Mouse (Mus musculus) embryonic facial prominence, embryonic 10.5 days (tissue): Measurements from ENCODE around the gene Sos1. TPM values are rescaled to one million over a fixed set of nuclear protein-coding genes. Genes with fewer than 3 reads are reported as not detected.
"Not testable (repeated sequence)": the region's sequence is repeated elsewhere in the genome, so short reads cannot be mapped to it uniquely, and the experiment has no call there.

Experiments
- DNase-seq: peaks from one replicate; pipeline ENCODE4 v3.0.0-alpha.2; 2017; ENCODE audit warnings: low spot score
- H3K27ac ChIP-seq: fragments of 300-500 bp; sonication (generic); replicated peaks from 2 replicates; pipeline ENCODE4 v1.5.1; 2016; ENCODE audit warnings: mild to moderate bottlenecking
- H3K27me3 ChIP-seq: fragments of 300-500 bp; sonication (generic); replicated peaks from 2 replicates; pipeline ENCODE4 v1.6.1; 2016; ENCODE audit warnings: low read depth, mild to moderate bottlenecking; ENCODE audit not compliant: poor library complexity, severe bottlenecking
- H3K36me3 ChIP-seq: fragments of 300-500 bp; sonication (generic); replicated peaks from 2 replicates; pipeline ENCODE4 v1.6.1; 2016; ENCODE audit warnings: mild to moderate bottlenecking, moderate library complexity
- H3K4me1 ChIP-seq: fragments of 300-500 bp; sonication (generic); 2 replicates; pipeline ENCODE4 v1.6.1; 2016
- H3K4me3 ChIP-seq: fragments of 300-500 bp; sonication (generic); 2 replicates; pipeline ENCODE4 v1.5.1; 2016; ENCODE audit warnings: mild to moderate bottlenecking, moderate library complexity
- H3K9me3 ChIP-seq: fragments of 300-500 bp; sonication (generic); 2 replicates; pipeline ENCODE4 v1.6.1; 2016; ENCODE audit warnings: mild to moderate bottlenecking
- WGBS: fragments of 180-500 bp; shearing (Covaris S2); methylation state at CpG from one replicate; pipeline ENCODE4 v1.1.7; 2016; 5-methylcytosine and 5-hydroxymethylcytosine counted together
- polyA plus RNA-seq: library from polyadenylated mRNA; unstranded; fragments of >200 nt; fragmentation: Nextera tagmentation; extraction: Ambion mirVana; gene quantifications from 2 replicates; pipeline ENCODE4 v1.2.1, GENCODE M21; 2016

Gene Sos1
- polyA plus RNA-seq, 1 experiment from 2014 or later: 5.1 TPM

DNA sequence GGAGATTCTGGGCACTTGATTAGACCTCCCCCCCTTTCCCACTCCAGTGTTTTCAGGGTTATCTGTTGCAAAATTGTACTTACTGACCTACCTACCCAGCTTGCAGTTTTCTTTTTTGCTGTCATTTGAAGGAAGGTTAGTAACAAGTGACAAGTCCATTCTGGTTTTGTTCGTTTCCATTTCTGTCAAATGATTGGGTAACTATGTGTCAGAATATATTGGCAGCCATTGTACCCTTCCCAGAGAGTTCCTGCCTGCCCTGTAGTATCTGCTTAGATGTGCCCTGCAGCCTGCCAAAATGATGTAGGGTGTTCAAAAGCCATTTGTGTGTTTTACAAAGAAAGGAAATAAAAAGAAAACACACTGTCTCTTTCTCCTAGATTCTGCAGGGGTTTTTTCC lies 94.6 kb downstream of the Sos1 start:
- Histone ChIP-seq H3K27ac (no peak overlapping the region), H3K36me3 (no peaks in the 10 kb centered on the region), H3K9me3 (no peaks in the 10 kb centered on the region), H3K4me3 (no peak overlapping the region), H3K4me1 (no peaks in the 10 kb centered on the region), H3K27me3 (no peaks in the 10 kb centered on the region)
- no peak for DNase-seq
- 76% methylated on average over 1 of the region's 1 CpGs for WGBS

- not testable (repeated sequence) for H3K36me3 ChIP-seq, H3K9me3 ChIP-seq, H3K4me3 ChIP-seq, H3K27ac ChIP-seq, H3K4me1 ChIP-seq, DNase-seq
- peaks cover 24% of the 10 kb centered on the region for H3K27me3 ChIP-seq
These were observed 101.9 kb downstream of the Sos1 start for GRCm38 (mm10) chr17:80378386-80378785.

GRCm38 (mm10) chr17:80373726-80374096 lies 106.5 kb downstream of the Sos1 start:
- 19% methylated on average over 29 of the region's 29 CpGs for WGBS
- no peak for DNase-seq
- peaks cover 12% of the 10 kb centered on the region for H3K4me1 ChIP-seq
- peak overlapping the region; percentile 89 for H3K27ac ChIP-seq
- H3K36me3 ChIP-seq: no peaks in the 10 kb centered on the region
- H3K4me3 ChIP-seq: peak overlapping the region; percentile 62
- no peaks in the 10 kb centered on the region for H3K9me3 ChIP-seq
- peaks cover 53% of the 10 kb centered on the region for H3K27me3 ChIP-seq

DNA sequence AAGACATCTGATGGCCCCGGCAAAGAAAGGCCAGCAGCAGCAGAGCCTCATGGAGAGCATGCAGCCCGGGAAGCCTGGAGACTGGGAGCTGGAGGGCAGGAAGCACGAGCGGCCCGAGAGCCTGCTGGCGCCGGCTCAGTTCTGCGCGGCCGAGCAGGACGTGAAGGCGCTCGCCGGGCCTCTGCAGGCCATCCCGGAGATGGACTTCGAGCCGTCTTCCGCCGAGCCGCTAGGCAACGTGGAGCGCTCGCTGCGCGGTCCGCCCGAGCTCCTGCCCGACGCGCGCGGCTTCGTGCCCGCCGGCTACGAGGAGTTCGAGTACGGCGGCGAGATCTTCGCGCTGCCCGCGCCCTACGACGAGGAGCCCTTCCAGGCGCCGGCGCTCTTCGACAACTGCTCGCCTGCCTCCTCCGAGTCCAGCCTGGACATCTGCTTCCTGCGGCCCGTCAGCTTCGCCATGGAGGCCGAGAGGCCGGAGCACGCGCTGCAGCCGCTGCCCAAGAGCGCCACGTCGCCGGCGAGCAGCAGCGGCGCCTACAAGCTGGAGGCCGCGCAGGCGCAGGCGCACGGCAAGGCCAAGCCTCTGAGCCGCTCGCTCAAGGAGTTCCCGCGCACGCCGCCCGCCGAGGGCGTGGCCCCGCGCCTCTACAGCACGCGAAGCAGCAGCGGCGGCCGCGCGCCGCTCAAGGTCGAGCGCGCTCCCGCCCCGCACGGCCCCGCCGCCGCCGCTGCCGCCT lies 107.1 kb downstream of the Sos1 start, which contains the start of gene Gm10190:
Gene Gm10190 (minus strand): TSS at position 553 of the 737 bp plus-strand sequence.
- H3K27me3 ChIP-seq: peaks cover 53% of the 10 kb centered on the region
- H3K36me3 ChIP-seq: no peaks in the 10 kb centered on the region
- peak; percentile 94 for DNase-seq
- peaks cover 12% of the 10 kb centered on the region for H3K4me1 ChIP-seq
- peak within 1 kb of the TSS; percentile 89 for H3K27ac ChIP-seq
- 5% methylated on average over 102 of the region's 102 CpGs for WGBS
- H3K9me3 ChIP-seq: no peaks in the 10 kb centered on the region
- H3K4me3 ChIP-seq: peak within 1 kb of the TSS; percentile 62

DNA sequence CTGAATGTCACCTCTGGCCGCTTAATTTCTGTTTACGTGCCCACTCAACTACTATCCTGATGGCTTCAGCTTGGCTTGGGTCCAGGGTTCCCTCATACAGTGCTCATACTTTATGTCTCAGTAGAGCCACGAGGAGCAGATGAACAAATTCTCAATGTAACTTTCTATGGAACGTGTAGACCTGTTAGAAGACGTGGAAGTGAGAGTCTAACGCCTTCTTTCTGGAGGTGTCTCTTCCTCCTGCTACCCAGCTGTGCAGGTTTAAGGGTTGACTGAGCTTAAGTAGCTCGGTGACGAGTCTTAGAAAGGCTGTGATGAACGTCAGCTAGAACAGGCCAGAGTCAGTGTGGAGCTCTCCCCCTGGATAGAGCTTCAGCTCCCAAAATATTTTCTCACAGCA lies 111.6 kb downstream of the Sos1 start:
- H3K27ac ChIP-seq: no peak overlapping the region
- WGBS: 83% methylated on average over 9 of the region's 9 CpGs
- H3K36me3 ChIP-seq: no peaks in the 10 kb centered on the region
- H3K4me3 ChIP-seq: no peak overlapping the region
- peaks cover 32% of the 10 kb centered on the region for H3K27me3 ChIP-seq
- peaks cover 10% of the 10 kb centered on the region for H3K4me1 ChIP-seq
- H3K9me3 ChIP-seq: no peaks in the 10 kb centered on the region
- no peak for DNase-seq

DNA sequence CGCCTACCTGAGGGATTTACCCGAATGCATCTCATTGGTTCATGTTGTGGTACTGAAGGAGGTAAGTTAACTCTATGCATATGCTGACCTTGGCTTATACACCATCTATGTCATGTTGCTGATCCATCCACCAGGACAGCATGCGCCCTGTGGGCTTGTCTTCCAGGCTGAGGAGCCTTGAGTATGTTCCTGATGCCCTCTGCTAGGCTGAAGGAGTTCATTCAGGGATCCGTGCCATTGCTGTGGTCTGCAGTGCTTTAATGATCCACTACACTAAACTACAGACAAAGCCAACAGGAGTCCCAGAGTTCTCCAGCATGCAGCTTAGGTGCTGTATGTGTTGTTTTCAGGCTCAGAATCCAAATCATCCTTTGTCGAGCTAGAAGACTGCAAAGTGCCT lies 113.0 kb downstream of the Sos1 start:
- Histone ChIP-seq H3K4me1 (no peaks in the 10 kb centered on the region), H3K4me3 (no peak overlapping the region), H3K9me3 (no peaks in the 10 kb centered on the region), H3K27ac (no peak overlapping the region), H3K36me3 (no peaks in the 10 kb centered on the region), H3K27me3 (peaks cover 19% of the 10 kb centered on the region)
- DNase-seq: no peak
- WGBS: 88% methylated on average over 5 of the region's 5 CpGs

DNA sequence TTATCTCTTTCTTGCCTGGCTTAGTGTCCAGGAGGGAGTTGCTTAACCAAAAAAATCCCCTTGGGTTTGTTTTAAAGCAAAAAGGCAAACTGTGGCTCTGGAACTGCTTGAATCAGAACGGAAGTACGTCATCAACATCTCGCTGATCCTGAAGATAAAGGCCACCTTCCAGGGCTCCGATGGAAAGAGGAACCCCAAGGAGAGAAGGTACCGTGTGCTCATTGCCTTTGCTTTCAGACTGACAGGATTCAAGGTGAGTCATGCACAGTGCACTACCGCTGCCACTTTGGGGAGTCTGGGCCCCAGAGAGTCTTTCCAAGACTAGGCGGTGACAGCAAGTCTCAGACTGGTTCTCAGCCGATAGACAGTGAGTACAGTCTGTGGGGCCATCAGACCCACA lies 120.0 kb downstream of the Sos1 start:
- Histone ChIP-seq H3K27ac (no peak overlapping the region), H3K4me3 (no peak overlapping the region)
- 85% methylated on average over 8 of the region's 8 CpGs for WGBS

GRCm38 (mm10) chr17:80347234-80347633 lies 133.0 kb downstream of the Sos1 start:
- Histone ChIP-seq H3K36me3 (no peaks in the 10 kb centered on the region), H3K4me3 (no peak overlapping the region), H3K9me3 (peaks cover 5% of the 10 kb centered on the region; the same call in 1 of the 2 replicates), H3K27ac (peak overlapping the region; percentile 59), H3K27me3 (peaks cover 6% of the 10 kb centered on the region; the same call in 1 of the 2 replicates), H3K4me1 (peaks cover 10% of the 10 kb centered on the region)
- 42% methylated on average over 6 of the region's 6 CpGs for WGBS
- DNase-seq: no peak

More for the DNA sequence above, 120.0 kb downstream of the Sos1 start:
- peaks cover 6% of the 10 kb centered on the region for H3K27me3 ChIP-seq
- H3K4me1 ChIP-seq: no peaks in the 10 kb centered on the region
- H3K9me3 ChIP-seq: no peaks in the 10 kb centered on the region
- no peaks in the 10 kb centered on the region for H3K36me3 ChIP-seq
- DNase-seq: no peak

- H3K9me3 ChIP-seq: peaks cover 5% of the 10 kb centered on the region; the same call in 1 of the 2 replicates
- peaks cover 10% of the 10 kb centered on the region for H3K4me1 ChIP-seq
- peaks cover 6% of the 10 kb centered on the region; the same call in 1 of the 2 replicates for H3K27me3 ChIP-seq
- no peak overlapping the region for H3K4me3 ChIP-seq
- 34% methylated on average over 11 of the region's 11 CpGs for WGBS
- H3K36me3 ChIP-seq: no peaks in the 10 kb centered on the region
- DNase-seq: peak; percentile 32
- H3K27ac ChIP-seq: peak overlapping the region; percentile 59
These were observed 133.6 kb downstream of the Sos1 start for GRCm38 (mm10) chr17:80346591-80347125.

DNA sequence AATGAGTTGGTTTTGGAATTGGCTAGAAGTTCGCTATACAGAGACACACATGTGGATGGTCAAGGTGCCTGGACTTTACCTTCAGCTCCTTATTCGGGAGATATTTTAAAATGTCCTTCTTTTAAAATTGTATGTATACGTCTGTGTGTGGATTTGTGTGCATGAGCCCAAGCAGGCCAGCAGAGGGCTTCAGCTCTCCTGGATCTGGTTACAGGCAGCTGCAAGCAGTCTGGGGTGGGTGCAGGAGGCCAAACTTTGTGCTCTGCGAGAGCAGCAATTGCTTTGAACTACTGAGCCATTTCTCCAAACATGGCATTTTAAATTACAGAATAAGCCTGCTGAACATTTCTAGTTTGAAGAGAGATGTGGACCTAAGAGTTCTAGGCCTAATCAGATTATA lies 135.0 kb downstream of the Sos1 start:
- Histone ChIP-seq H3K27ac (no peak overlapping the region), H3K36me3 (no peaks in the 10 kb centered on the region), H3K4me1 (peaks cover 10% of the 10 kb centered on the region), H3K4me3 (no peak overlapping the region), H3K9me3 (peaks cover 5% of the 10 kb centered on the region; the same call in 1 of the 2 replicates), H3K27me3 (peaks cover 6% of the 10 kb centered on the region; the same call in 1 of the 2 replicates)
- WGBS: 75% methylated on average over 4 of the region's 4 CpGs
- DNase-seq: peak; percentile 50

Other genes starting within 250 kb of the Sos1 start
- 24.3 and 26.0 TPM in 2 replicates for gene Morn2, start 190.2 kb downstream of the Sos1 start, polyA plus RNA-seq
- 17.8 and 19.5 TPM in 2 replicates for gene Dhx57, start 190.0 kb downstream of the Sos1 start, polyA plus RNA-seq
- gene Arhgef33, start 173.0 kb downstream of the Sos1 start, polyA plus RNA-seq: 0.35 and 0.70 TPM in 2 replicates
- gene Gm10190, start 106.9 kb downstream of the Sos1 start, polyA plus RNA-seq: 0.92 and 1.2 TPM in 2 replicates
- gene Cdkl4, start 97.4 kb upstream of the Sos1 start, polyA plus RNA-seq: 0.74 and 1.0 TPM in 2 replicates
- gene Map4k3, start 248.0 kb upstream of the Sos1 start, polyA plus RNA-seq: 19.4 and 22.3 TPM in 2 replicates